Mouse (Mus musculus) skeletal muscle tissue, postnatal 0 days (tissue): ENCODE data around the gene Gys1. TPM values are rescaled to one million over a fixed set of nuclear protein-coding genes. Genes with fewer than 3 reads are reported as not detected.

ENCODE experiments used
- microRNA-seq, 2 experiments: library from miRNA; unstranded; fragments of <30 nt; microRNA quantifications; one replicate each; pipeline ENCODE4; 2016
- polyA plus RNA-seq: library from polyadenylated mRNA; unstranded; fragments of >200 nt; fragmentation: Nextera tagmentation; extraction: Ambion mirVana; gene quantifications from 2 replicates; pipeline ENCODE4 v1.2.1, GENCODE M21; 2015

Gene Gys1
- polyA plus RNA-seq: 90.8 and 92.1 TPM in 2 replicates

DNA sequence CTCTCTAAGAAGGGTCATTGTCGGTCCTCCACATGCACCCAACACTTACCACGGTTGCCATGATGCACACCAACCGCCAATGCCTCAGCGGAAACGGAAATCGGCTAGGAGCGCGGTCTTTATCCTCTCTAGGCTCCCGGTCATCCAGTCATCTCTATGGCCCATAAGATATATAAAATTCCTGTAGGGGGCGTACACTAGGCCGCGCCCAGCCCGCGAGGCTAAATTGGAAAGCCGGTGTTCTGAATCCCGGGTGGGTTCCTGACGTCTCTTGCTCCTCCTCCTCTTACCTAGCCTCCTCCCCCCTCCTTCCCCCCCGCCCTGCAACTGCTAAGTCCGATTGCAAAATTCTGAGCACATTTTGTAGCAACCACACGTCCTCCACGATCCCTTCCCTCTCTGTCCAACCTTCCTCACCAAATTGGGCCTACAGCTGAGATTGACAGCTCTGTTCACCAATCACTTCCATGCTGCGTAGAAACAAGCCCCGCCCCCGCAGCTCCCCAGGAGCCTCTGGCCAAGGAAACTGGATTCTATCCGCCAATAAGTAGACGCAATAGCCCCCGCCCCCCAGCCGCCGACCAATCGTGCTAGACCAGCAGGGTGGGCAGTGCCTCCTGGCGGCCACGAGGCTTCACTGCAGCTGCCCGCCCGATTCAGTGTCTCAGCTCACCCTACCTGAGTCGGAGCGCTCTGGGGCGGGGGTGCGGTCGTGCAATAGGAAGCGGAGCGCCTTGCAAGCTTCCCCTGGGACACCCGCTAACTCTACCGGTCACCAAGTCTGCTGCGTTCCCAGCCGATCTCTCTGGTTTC lies at the start of gene Gys1:
Gene Gys1, plus strand, starts transcription at position 642 of the 813 bp plus-strand sequence.

GRCm38 (mm10) chr7:45395578-45396336 lies 38.9 kb upstream of the Gys1 start, which contains the start of gene Snrnp70:
Gene Snrnp70, minus strand, starts transcription at chr7:45395742.

GRCm38 (mm10) chr7:45405091-45406075 lies 29.3 kb upstream of the Gys1 start, which contains the start of gene Kcna7:
Gene Kcna7, plus strand, starts transcription at chr7:45405653.

GRCm38 (mm10) chr7:45413113-45413863 lies 21.4 kb upstream of the Gys1 start, which contains the start of gene Ntf5:
Gene Ntf5, plus strand, starts transcription at chr7:45413695.

GRCm38 (mm10) chr7:45420615-45420919 lies 14.1 kb upstream of the Gys1 start, which contains the start of gene Lhb:
Gene Lhb, plus strand, starts transcription at chr7:45420820.

GRCm38 (mm10) chr7:45437521-45438276 lies 3.1 kb downstream of the Gys1 start, which contains the start of gene Ruvbl2:
Gene Ruvbl2, minus strand, starts transcription at chr7:45438096.

DNA sequence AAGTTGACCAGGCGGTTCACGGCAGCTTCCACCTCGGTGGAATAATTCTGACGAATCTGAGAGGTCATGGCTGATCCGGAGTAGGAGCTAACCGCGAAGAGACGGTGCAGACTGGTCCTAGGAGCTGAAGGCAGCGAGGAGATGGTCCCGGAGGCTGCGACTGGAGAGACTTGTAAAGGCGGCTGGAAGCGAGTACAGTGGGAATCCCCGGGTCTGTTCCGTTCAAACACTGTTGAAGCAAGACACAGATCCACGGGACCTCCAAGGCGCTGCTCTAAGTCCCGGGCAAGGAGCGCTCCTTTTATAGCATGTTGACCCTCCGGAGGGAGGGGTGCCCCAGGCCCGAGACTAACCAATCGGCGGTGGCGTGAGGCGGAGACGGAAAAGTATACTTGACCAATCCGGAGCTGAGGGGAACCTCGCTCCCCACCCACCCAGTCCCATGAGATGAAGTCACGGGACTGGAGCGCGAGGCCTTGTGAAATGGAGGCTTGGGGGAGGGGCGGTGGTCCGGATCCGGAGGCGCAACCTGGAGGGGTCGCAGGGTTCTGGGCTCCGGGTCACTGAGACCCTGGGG lies 25.0 kb downstream of the Gys1 start, which contains the start of gene Ftl1:
Gene Ftl1, minus strand, starts transcription at position 321 of the 577 bp plus-strand sequence.

DNA sequence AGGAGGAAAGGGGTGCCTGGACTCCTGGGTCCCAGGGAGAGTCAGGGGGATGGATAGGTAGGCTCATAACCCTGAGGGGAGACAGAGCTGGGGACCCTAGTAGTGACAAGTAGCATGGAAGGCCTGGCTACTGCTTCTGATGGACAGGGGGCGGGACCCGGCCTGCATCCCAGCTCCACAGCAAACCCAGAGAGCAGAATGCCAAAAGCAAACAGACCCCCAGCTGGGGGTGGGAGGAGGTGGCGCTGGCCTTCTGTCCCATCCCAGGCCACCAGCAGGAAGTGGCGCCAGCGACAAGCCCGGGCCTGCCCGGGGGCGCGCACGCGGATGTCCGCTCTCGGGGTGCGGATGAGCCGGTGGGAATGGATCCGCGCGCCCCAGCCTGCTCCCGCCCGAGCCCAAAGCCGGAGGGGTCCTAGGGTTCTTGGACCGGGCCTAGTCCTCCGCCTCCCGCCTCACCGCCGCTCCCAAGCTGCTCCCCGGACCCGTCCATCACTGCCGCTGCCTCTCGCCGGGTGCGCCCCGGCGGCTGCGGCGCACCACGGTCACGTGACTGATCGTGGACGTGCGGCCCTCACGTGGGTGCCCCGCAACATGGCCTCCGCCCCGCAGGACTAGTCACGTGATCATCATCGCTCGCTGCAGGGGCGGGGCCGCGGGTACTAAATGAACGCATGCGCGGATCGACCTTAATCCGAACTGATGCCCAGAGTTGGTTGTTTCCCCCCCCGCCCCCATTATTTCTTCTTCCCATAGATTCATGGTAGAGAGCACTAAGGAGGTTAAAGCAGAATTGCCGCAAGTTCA lies 31.8 kb downstream of the Gys1 start, which contains the start of gene Bax:
Gene Bax, minus strand, starts transcription at position 616 of the 807 bp plus-strand sequence.

GRCm38 (mm10) chr7:45481374-45481927 lies 46.8 kb downstream of the Gys1 start, which contains the start of gene Tulp2:
Gene Tulp2, plus strand, starts transcription at chr7:45481877.

GRCm38 (mm10) chr7:45486761-45487415 lies 52.2 kb downstream of the Gys1 start, which contains the start of gene Gm45808:
Gene Gm45808, minus strand, starts transcription at chr7:45486811.

DNA sequence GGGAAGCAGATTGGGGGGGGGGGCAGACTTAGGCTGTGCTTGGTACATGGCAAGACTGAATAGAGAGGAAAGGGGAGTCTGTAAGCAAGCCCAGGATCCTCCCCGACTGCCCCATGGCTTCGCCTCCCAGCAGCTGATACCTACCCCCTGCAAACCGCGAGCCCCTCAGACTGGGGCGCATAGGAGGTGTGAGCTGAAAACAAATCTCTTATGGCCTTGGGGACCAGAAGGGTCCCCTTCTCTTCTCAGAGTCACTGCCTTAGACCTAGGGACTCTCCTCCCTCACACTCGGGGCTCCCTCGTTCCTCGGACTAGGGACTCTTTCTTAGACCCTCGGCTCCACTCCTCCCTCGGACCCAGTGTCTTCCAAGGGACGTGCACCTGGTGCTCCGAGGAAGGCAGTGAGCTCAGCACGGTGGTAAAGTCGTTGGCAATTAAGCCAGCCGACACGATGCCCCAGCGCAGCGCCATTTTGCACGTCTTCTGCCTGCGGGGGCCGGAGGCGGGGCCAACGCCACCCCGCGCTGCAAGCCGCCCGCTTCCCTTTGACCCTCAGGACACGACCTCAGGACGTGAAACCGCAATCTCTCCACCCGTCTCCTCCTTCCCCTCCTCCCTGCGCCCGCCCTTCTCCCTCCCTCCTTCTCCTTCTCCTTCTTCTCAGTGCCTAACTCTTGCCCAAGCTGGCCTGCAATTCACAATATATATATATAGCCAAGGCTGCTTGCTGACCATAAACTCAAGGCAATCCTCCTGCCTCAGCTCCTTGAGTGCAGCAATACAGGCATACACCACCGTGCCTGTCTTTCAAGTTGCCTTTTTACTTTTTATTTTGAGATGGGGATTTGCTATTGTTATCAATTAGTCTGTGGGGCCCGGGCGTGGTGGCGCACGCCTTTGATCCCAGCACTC lies 53.9 kb downstream of the Gys1 start, which contains the start of gene Dhdh:
Gene Dhdh, minus strand, starts transcription at position 513 of the 912 bp plus-strand sequence.

Small RNA genes within 50 kb of the gene (microRNA-seq; reads per million reads assigned to microRNA genes)
- 0 to 0.10 reads per million in 2 experiments for gene Gm22133

Other genes starting within 250 kb of the Gys1 start
- 1.0 and 2.0 TPM in 2 replicates for gene Ccdc155, start 230.0 kb upstream of the Gys1 start, polyA plus RNA-seq
- 0.23 and 6.5 TPM in 2 replicates for gene Dkkl1, start 222.7 kb upstream of the Gys1 start, polyA plus RNA-seq
- 28.9 and 29.6 TPM in 2 replicates for gene Tead2, start 219.1 kb upstream of the Gys1 start, polyA plus RNA-seq
- 3.6 and 5.9 TPM in 2 replicates for gene Cd37, start 195.7 kb upstream of the Gys1 start, polyA plus RNA-seq
- gene Slc6a16, start 193.8 kb upstream of the Gys1 start, polyA plus RNA-seq: not detected in 2 replicates
- gene Slc6a21, start 157.3 kb upstream of the Gys1 start, polyA plus RNA-seq: not detected in 2 replicates
- 15.3 and 15.4 TPM in 2 replicates for gene Trpm4, start 101.1 kb upstream of the Gys1 start, polyA plus RNA-seq
- gene Hrc, start 99.6 kb upstream of the Gys1 start, polyA plus RNA-seq: 94.0 and 120 TPM in 2 replicates
- gene Ppfia3, start 67.8 kb upstream of the Gys1 start, polyA plus RNA-seq: 3.2 and 4.0 TPM in 2 replicates
- 1.5 and 2.0 TPM in 2 replicates for gene Lin7b, start 64.3 kb upstream of the Gys1 start, polyA plus RNA-seq
- gene Snrnp70, start 39.1 kb upstream of the Gys1 start, polyA plus RNA-seq: 64.7 and 74.9 TPM in 2 replicates
- gene Kcna7, start 29.2 kb upstream of the Gys1 start, polyA plus RNA-seq: 3.5 and 4.7 TPM in 2 replicates
- gene Ntf5, start 21.1 kb upstream of the Gys1 start, polyA plus RNA-seq: 0.09 and 0.17 TPM in 2 replicates
- not detected in 2 replicates for gene Lhb, start 14.0 kb upstream of the Gys1 start, polyA plus RNA-seq
- 31.4 and 35.8 TPM in 2 replicates for gene Ruvbl2, start 3.3 kb downstream of the Gys1 start, polyA plus RNA-seq
- 2,280 and 2,838 TPM in 2 replicates for gene Ftl1, start 25.0 kb downstream of the Gys1 start, polyA plus RNA-seq
- 74.5 and 83.5 TPM in 2 replicates for gene Bax, start 32.1 kb downstream of the Gys1 start, polyA plus RNA-seq
- gene Tulp2, start 47.0 kb downstream of the Gys1 start, polyA plus RNA-seq: 0.06 and 0.12 TPM in 2 replicates
- not detected in 2 replicates for gene Gm45808, start 52.0 kb downstream of the Gys1 start, polyA plus RNA-seq
- gene Dhdh, start 54.0 kb downstream of the Gys1 start, polyA plus RNA-seq: 7.1 and 7.2 TPM in 2 replicates
- gene Nucb1, start 75.6 kb downstream of the Gys1 start, polyA plus RNA-seq: 124 and 146 TPM in 2 replicates
- 19.1 and 19.6 TPM in 2 replicates for gene Ppp1r15a, start 91.4 kb downstream of the Gys1 start, polyA plus RNA-seq
- 5.6 and 8.0 TPM in 2 replicates for gene Plekha4, start 91.5 kb downstream of the Gys1 start, polyA plus RNA-seq
- 6.1 and 7.2 TPM in 2 replicates for gene Hsd17b14, start 120.0 kb downstream of the Gys1 start, polyA plus RNA-seq
- 35.4 and 88.9 TPM in 2 replicates for gene Bcat2, start 135.3 kb downstream of the Gys1 start, polyA plus RNA-seq
- gene Fgf21, start 180.6 kb downstream of the Gys1 start, polyA plus RNA-seq: 0.18 TPM in 1 of 2 replicates, not detected in the other
- 0.05 TPM in 1 of 2 replicates, not detected in the other for gene Fut1, start 182.4 kb downstream of the Gys1 start, polyA plus RNA-seq
- 0.06 TPM in 1 of 2 replicates, not detected in the other for gene Izumo1, start 187.0 kb downstream of the Gys1 start, polyA plus RNA-seq
- 10.3 and 13.9 TPM in 2 replicates for gene Rasip1, start 192.6 kb downstream of the Gys1 start, polyA plus RNA-seq
- gene Mamstr, start 205.1 kb downstream of the Gys1 start, polyA plus RNA-seq: 139 and 174 TPM in 2 replicates
- 1.9 and 2.1 TPM in 2 replicates for gene Fut2, start 231.6 kb downstream of the Gys1 start, polyA plus RNA-seq
- gene Ntn5, start 249.2 kb downstream of the Gys1 start, polyA plus RNA-seq: 1.6 and 1.7 TPM in 2 replicates